Mouse (Mus musculus) intestine, embryonic 14.5 days (tissue): ENCODE measurements at regions not wholly inside any gene's neighbourhood (a gene's known extent, or its start where the extent isn't known, plus 50 kb on each side); places are given as distances from the start of the nearest gene placed in this dataset.
"Not testable (repeated sequence)": the region's sequence is repeated elsewhere in the genome, so short reads cannot be mapped to it uniquely, and the experiment has no call there.

Experiments used
- ATAC-seq: fragments of 200-750 bp; cut with Nextera tagmentation; replicated peaks from 2 replicates; pipeline ENCODE4 v1.8.0; 2017; ENCODE audit warnings: low read depth, moderate number of reproducible peaks, moderate TSS enrichment, moderate library complexity; ENCODE audit not compliant: low FRiP score, low TSS enrichment
- DNase-seq: peaks from one replicate; pipeline ENCODE4 v3.0.0-alpha.2; 2018; ENCODE audit warnings: low spot score
- H3K27ac ChIP-seq: fragments of 300-500 bp; sonication (generic); 2 replicates; pipeline ENCODE4 v1.5.1; 2014; ENCODE audit warnings: low read depth, mild to moderate bottlenecking, control low read depth
- H3K27me3 ChIP-seq: fragments of 300-500 bp; sonication (generic); replicated peaks from 2 replicates; pipeline ENCODE4 v1.6.1; 2014; ENCODE audit warnings: low read length, control low read depth; ENCODE audit not compliant: control insufficient read depth, insufficient read depth
- H3K36me3 ChIP-seq: fragments of 300-500 bp; sonication (generic); 2 replicates; pipeline ENCODE4 v1.6.1; 2014; ENCODE audit warnings: low read length, control low read depth; ENCODE audit not compliant: control insufficient read depth, insufficient read depth
- H3K4me1 ChIP-seq: fragments of 300-500 bp; sonication (generic); replicated peaks from 2 replicates; pipeline ENCODE4 v1.6.1; 2014; ENCODE audit warnings: low read length, control low read depth, mixed read lengths; ENCODE audit not compliant: control insufficient read depth, insufficient read depth
- H3K4me2 ChIP-seq: fragments of 300-500 bp; sonication (generic); 2 replicates; pipeline ENCODE4 v1.6.1; 2014; ENCODE audit warnings: low read length
- H3K4me3 ChIP-seq: fragments of 300-500 bp; sonication (generic); 2 replicates; pipeline ENCODE4 v1.5.1; 2014; ENCODE audit warnings: low read depth, low read length, control low read depth, mixed read lengths
- H3K9ac ChIP-seq: fragments of 300-500 bp; sonication (generic); 2 replicates; pipeline ENCODE4 v1.6.1; 2014; ENCODE audit warnings: mild to moderate bottlenecking, low read length
- H3K9me3 ChIP-seq: fragments of 300-500 bp; sonication (generic); 2 replicates; pipeline ENCODE4 v1.6.1; 2016; ENCODE audit warnings: low read length, control low read depth; ENCODE audit not compliant: control insufficient read depth
- WGBS: fragments of 180-500 bp; shearing (Covaris S2); extraction: QIAGEN DNeasy Blood & Tissue Kit; methylation state at CpG from one replicate; pipeline ENCODE4 v1.1.7; 2014; 5-methylcytosine and 5-hydroxymethylcytosine counted together

DNA sequence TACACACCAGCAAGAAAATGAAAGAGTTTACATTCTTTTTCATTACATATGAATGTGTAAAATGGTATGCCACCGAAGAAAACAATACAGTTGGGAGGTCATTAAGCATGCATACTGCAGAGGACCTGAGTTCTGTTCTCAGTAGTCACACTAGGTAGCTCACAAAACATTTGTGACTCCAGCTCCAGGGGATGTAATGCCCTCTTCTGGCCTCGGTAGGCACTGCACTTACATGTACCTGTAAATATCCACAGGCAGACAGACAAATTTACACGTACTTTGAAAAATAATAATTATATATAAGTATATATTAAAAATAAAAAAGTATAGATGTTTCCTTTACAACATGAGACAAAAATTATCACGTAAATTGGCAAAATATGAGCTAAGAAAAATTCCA is 342.3 kb upstream of the Gm28363 start:
- H3K4me2 ChIP-seq: no peak overlapping the region
- ATAC-seq (no peak), DNase-seq (no peak)
- H3K9ac ChIP-seq: no peak overlapping the region
- 78% methylated on average over 4 of the region's 4 CpGs for WGBS
- H3K27ac ChIP-seq: no peak overlapping the region
- H3K27me3 ChIP-seq: no peaks in the 10 kb centered on the region
- H3K9me3 ChIP-seq: no peaks in the 10 kb centered on the region
- H3K4me3 ChIP-seq: no peak overlapping the region
- no peaks in the 10 kb centered on the region for H3K4me1 ChIP-seq
- H3K36me3 ChIP-seq: no peaks in the 10 kb centered on the region

DNA sequence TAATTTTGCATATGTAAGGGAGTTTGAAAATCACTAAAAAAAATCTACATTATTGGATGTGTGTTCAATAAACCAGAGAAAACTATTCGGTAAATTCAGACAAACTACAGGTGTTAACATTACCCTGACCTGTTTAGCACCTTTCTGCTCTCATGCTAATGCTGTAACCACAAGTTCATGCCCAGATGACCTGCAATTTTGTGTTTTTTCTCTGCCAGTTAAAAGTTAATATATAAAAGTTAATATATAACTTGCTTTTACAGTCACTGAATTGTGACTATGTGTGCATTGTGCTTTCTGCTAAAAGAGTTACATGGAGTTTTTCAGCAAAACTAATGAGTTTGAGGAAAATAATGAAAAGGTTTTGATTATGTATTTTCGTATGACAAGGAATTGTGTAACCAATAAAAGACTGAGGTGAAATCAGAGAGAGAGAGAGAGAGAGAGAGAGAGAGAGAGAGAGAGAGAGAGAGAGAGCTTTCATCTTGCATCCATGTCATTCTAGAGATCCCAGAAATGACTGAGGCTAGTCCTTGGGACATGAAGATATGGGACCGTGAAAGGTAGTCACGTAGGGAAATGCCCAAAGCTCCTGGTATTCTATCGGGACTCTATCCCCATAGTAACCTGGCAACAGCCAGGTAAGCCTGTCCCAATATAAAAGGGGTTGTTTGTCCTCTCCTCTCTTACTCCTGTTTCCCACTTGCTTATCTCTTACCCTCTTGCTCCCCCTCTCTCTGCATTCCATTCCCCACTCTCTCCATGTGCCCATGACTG is 340.3 kb upstream of the Gm28363 start:
- no peak for DNase-seq
- H3K36me3 ChIP-seq: no peaks in the 10 kb centered on the region
- no peak overlapping the region for H3K4me3 ChIP-seq
- H3K27me3 ChIP-seq: no peaks in the 10 kb centered on the region
- no peak overlapping the region for H3K27ac ChIP-seq
- 81% methylated on average over 5 of the region's 5 CpGs for WGBS
- no peak overlapping the region for H3K4me2 ChIP-seq
- no peaks in the 10 kb centered on the region for H3K4me1 ChIP-seq
- H3K9me3 ChIP-seq: no peaks in the 10 kb centered on the region
- ATAC-seq: 0 out of 2 replicates have a peak, but pooled peaks have one; percentile 40
- no peak overlapping the region for H3K9ac ChIP-seq

- Histone ChIP-seq H3K4me3 (no peak overlapping the region), H3K27ac (no peak overlapping the region), H3K9me3 (no peaks in the 10 kb centered on the region), H3K27me3 (no peaks in the 10 kb centered on the region), H3K36me3 (no peaks in the 10 kb centered on the region), H3K4me1 (no peaks in the 10 kb centered on the region), H3K4me2 (no peak overlapping the region), H3K9ac (no peak overlapping the region)
- ATAC-seq: no peak
- no peak for DNase-seq
These were observed 332.9 kb upstream of the Gm28363 start for GRCm38 (mm10) chr1:117364066-117364465.

DNA sequence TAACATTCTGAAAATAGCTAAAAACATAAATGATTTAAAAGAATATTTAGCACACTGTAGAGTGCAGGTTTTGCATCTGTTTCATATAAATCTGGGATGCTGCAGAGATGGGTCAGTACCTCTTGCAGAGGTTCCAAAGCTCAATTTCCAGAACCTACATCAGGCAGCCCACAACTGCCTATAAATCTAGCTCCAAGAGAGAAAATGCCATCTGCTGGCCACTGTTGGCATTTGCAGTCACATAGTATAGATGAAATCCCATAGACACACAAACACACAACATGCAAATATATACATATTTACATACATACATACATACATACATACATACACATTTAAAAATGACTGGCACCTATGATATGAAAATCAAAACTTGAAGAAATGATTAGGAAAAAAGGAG is 284.6 kb upstream of the Gm28363 start:
- H3K36me3 ChIP-seq: no peaks in the 10 kb centered on the region
- no peak for DNase-seq

GRCm38 (mm10) chr1:117457736-117458135 is 239.2 kb upstream of the Gm28363 start:
- Histone ChIP-seq H3K27me3 (no peaks in the 10 kb centered on the region), H3K9ac (no peak overlapping the region), H3K9me3 (no peaks in the 10 kb centered on the region), H3K4me2 (no peak overlapping the region), H3K27ac (no peak overlapping the region), H3K4me3 (no peak overlapping the region), H3K36me3 (no peaks in the 10 kb centered on the region), H3K4me1 (no peaks in the 10 kb centered on the region)
- WGBS: 64% methylated on average over 2 of the region's 2 CpGs
- no peak for ATAC-seq
- DNase-seq: no peak

More for the DNA sequence above, 284.6 kb upstream of the Gm28363 start:
- no peaks in the 10 kb centered on the region for H3K27me3 ChIP-seq
- ATAC-seq: no peak
- H3K4me1 ChIP-seq: no peaks in the 10 kb centered on the region
- no peaks in the 10 kb centered on the region for H3K9me3 ChIP-seq
- H3K4me2 ChIP-seq: no peak overlapping the region
- H3K4me3 ChIP-seq: no peak overlapping the region
- no peak overlapping the region for H3K27ac ChIP-seq
- no peak overlapping the region for H3K9ac ChIP-seq

DNA sequence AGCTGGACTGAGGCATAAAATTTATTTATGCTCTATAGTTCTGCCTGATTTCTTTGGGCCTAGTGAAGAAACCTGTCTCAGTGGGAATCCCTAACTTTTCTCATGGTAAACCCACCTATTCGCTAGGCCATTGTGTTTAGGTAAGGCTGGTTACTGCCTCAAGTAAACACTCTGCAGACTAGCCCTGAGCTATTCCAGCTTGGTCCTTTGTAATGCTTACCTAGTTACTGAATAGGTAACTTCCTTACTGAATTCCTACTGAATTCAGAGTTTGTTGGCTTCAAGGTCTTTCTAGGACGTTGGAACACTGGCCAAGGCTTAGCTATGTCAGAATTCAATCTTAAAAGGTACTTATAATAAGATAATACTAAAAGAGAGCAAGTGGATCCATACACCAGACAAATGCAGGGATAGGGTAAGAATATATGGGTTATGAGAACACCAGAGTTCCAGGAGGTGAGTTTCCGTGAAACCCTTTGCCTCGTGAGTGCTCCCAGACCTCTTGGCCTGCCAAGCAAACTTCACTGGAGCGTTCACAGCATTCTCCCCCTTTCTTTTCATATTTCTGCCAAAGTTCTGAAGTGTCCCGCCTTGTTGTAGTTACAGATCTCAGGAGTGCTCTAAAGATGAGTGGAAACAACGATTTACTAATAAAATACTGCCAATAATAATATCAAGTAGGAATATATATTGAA is 238.6 kb upstream of the Gm28363 start:
- H3K36me3 ChIP-seq, H3K4me3 ChIP-seq, H3K9ac ChIP-seq, ATAC-seq, DNase-seq, H3K27ac ChIP-seq, H3K9me3 ChIP-seq, H3K4me2 ChIP-seq, H3K27me3 ChIP-seq, H3K4me1 ChIP-seq: not testable (repeated sequence)
- WGBS: 72% methylated on average over 7 of the region's 7 CpGs

DNA sequence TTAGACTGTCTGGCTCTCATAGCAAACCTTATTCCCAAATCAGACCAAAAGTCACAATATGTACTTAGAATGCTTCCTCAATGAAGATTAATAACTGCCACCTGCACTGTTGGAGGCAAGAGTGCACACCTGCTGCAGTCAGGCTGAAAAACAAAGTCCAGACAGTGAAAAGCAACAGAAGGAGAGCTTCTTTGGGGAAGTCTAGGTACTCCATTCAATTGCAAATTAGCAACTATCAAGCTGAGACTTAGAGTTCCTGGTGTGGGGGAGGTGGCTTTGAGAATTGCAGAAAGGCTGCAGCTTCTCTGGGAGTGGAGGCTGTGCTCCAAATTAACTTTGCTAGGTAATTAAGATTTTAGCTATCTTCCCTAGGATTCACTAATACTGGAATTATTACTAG is 237.8 kb upstream of the Gm28363 start:
- not testable (repeated sequence) for ATAC-seq, H3K4me1 ChIP-seq, H3K27ac ChIP-seq, DNase-seq, H3K9ac ChIP-seq, H3K4me3 ChIP-seq, H3K9me3 ChIP-seq, H3K27me3 ChIP-seq, H3K4me2 ChIP-seq, H3K36me3 ChIP-seq

DNA sequence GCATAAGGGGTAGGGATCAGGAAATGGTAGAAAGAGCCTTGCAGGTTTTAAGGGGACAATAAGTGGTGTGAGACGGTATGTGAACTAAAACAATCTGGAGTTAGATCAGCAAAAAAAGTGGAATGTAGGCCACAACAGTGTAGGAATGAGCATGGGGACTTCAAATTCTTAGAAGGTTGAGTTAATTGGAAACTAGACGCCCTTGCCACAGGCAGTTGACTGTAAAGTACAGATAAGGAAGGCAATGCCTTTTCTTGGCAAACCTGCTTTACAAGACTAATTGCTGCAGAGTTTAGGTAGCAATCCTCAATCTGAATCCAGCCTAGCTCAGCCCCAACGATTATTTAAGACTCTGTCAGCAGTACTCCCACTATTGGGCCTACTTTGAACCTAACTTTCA is 206.8 kb upstream of the Gm28363 start:
- H3K9me3 ChIP-seq: no peaks in the 10 kb centered on the region
- no peak overlapping the region for H3K4me3 ChIP-seq
- DNase-seq (no peak), ATAC-seq (no peak)
- no peaks in the 10 kb centered on the region for H3K4me1 ChIP-seq
- no peak overlapping the region for H3K9ac ChIP-seq
- H3K27me3 ChIP-seq: no peaks in the 10 kb centered on the region
- H3K4me2 ChIP-seq: no peak overlapping the region
- H3K27ac ChIP-seq: no peak overlapping the region
- WGBS: 80% methylated on average over 3 of the region's 3 CpGs
- H3K36me3 ChIP-seq: no peaks in the 10 kb centered on the region

DNA sequence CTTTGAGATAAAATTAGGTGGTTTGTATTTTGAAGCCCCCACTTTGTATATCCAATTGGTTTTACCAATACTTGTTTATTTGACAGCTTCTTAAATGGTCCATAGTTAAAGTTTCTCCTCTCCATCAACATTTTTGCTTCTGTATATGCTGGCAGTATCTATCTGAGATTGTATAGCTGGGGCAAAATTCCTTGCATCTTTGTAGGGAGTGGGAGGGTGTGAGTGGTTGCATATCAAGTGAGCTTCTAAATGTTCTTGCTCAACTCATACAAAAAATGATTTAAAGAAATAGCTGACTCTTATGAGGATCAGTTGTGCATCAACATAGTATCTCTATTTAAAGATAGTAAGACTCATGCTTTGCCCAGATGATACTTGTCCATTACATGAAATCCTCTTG is 199.9 kb upstream of the Gm28363 start:
- Histone ChIP-seq H3K4me3 (no peak overlapping the region), H3K27me3 (no peaks in the 10 kb centered on the region), H3K9ac (no peak overlapping the region), H3K4me1 (no peaks in the 10 kb centered on the region), H3K36me3 (no peaks in the 10 kb centered on the region), H3K27ac (no peak overlapping the region), H3K9me3 (no peaks in the 10 kb centered on the region), H3K4me2 (no peak overlapping the region)
- ATAC-seq (no peak), DNase-seq (no peak)
